Mouse (Mus musculus) limb, embryonic 11.5 days (tissue): Measurements from ENCODE around the gene Ankrd12. TPM values are rescaled to one million over a fixed set of nuclear protein-coding genes. Genes with fewer than 3 reads are reported as not detected.
"Not testable (repeated sequence)": the region's sequence is repeated elsewhere in the genome, so short reads cannot be mapped to it uniquely, and the experiment has no call there.

Experiments
- ATAC-seq: fragments of 200-750 bp; cut with Nextera tagmentation; 2 replicates; pipeline ENCODE4 v1.8.0; 2017; ENCODE audit warnings: low read depth; ENCODE audit not compliant: insufficient number of reproducible peaks, low FRiP score, low TSS enrichment
- DNase-seq: peaks from one replicate; pipeline ENCODE4 v3.0.0-alpha.2; 2015; ENCODE audit warnings: low spot score
- H3K27ac ChIP-seq: fragments of 300-500 bp; sonication (generic); replicated peaks from 2 replicates; pipeline ENCODE4 v1.5.1; 2014; ENCODE audit warnings: low read depth, mild to moderate bottlenecking, low read length
- H3K27me3 ChIP-seq: fragments of 300-500 bp; sonication (generic); 2 replicates; pipeline ENCODE4 v1.6.1; 2014; ENCODE audit warnings: mild to moderate bottlenecking, low read length, mixed read lengths; ENCODE audit not compliant: control insufficient read depth, insufficient read depth
- H3K36me3 ChIP-seq: fragments of 300-500 bp; sonication (generic); 2 replicates; pipeline ENCODE4 v1.6.1; 2014; ENCODE audit warnings: mild to moderate bottlenecking, low read length, moderate library complexity, mixed read lengths; ENCODE audit not compliant: control insufficient read depth, insufficient read depth
- H3K4me1 ChIP-seq: fragments of 300-500 bp; sonication (generic); 2 replicates; pipeline ENCODE4 v1.6.1; 2014; ENCODE audit warnings: low read length, mixed read lengths; ENCODE audit not compliant: control insufficient read depth, insufficient read depth
- H3K4me2 ChIP-seq: fragments of 300-500 bp; sonication (generic); 2 replicates; pipeline ENCODE4 v1.6.1; 2014; ENCODE audit warnings: low read depth, mild to moderate bottlenecking, moderate library complexity; ENCODE audit not compliant: severe bottlenecking
- H3K4me3 ChIP-seq: fragments of 300-500 bp; sonication (generic); 2 replicates; pipeline ENCODE4 v1.5.1; 2014; ENCODE audit warnings: low read depth, low read length
- H3K9ac ChIP-seq: fragments of 300-500 bp; sonication (generic); 2 replicates; pipeline ENCODE4 v1.6.1; 2014; ENCODE audit warnings: mild to moderate bottlenecking, low read length
- H3K9me3 ChIP-seq: fragments of 300-500 bp; sonication (generic); 2 replicates; pipeline ENCODE4 v1.6.1; 2016; ENCODE audit warnings: low read length; ENCODE audit not compliant: control insufficient read depth
- WGBS: fragments of 180-500 bp; shearing (Covaris S2); extraction: QIAGEN DNeasy Blood & Tissue Kit; methylation state at CpG from one replicate; pipeline ENCODE4 v1.1.7; 2014; 5-methylcytosine and 5-hydroxymethylcytosine counted together
- polyA plus RNA-seq: library from polyadenylated mRNA; unstranded; fragments of >200 nt; fragmentation: Nextera tagmentation; extraction: Ambion mirVana; gene quantifications from 2 replicates; pipeline ENCODE4 v1.2.1, GENCODE M21; 2014

The Ankrd12 gene
- polyA plus RNA-seq, 1 experiment from 2014 or later: 21.5 TPM

GRCm38 (mm10) chr17:66043679-66044078 is 33.2 kb downstream of the Ankrd12 start:
- H3K4me1 ChIP-seq, H3K27me3 ChIP-seq, ATAC-seq, H3K4me2 ChIP-seq, H3K36me3 ChIP-seq, H3K9ac ChIP-seq, H3K4me3 ChIP-seq, H3K9me3 ChIP-seq, H3K27ac ChIP-seq, DNase-seq: not testable (repeated sequence)
- WGBS: 85% methylated on average over 4 of the region's 4 CpGs

- H3K9me3 ChIP-seq: no peaks in the 10 kb centered on the region
- no peaks in the 10 kb centered on the region for H3K36me3 ChIP-seq
- ATAC-seq (no peak), DNase-seq (no peak)
- H3K4me3 ChIP-seq: no peak overlapping the region
- H3K27ac ChIP-seq: no peak overlapping the region
- H3K4me1 ChIP-seq: no peaks in the 10 kb centered on the region
- H3K9ac ChIP-seq: no peak overlapping the region
- 73% methylated on average over 5 of the region's 5 CpGs for WGBS
- H3K4me2 ChIP-seq: no peak overlapping the region
- no peaks in the 10 kb centered on the region for H3K27me3 ChIP-seq
Observed at GRCm38 (mm10) chr17:66041020-66041419, 35.9 kb downstream of the Ankrd12 start.

DNA sequence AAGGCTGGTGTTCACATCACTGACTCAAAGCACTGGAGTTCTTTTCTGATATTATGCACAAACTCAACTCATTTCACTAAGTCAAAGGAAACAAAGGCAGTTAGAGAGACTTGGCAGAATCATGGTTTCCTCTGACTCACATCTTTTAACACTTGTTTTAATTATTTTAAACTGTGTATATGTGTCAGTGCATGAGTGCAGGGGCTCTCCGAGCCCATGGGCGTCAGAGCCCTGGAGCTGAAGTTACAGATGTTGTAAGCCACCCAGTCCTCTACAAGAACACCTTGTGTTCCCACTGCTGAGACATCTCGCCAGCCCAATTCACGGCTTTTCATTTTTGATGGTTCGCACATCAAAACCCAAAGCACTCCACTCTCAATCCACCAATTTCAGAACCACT is 43.6 kb downstream of the Ankrd12 start:
- 90% methylated on average over 5 of the region's 5 CpGs for WGBS
- Histone ChIP-seq H3K27ac (no peak overlapping the region), H3K4me2 (no peak overlapping the region), H3K4me3 (no peak overlapping the region), H3K36me3 (no peaks in the 10 kb centered on the region), H3K4me1 (no peaks in the 10 kb centered on the region), H3K9ac (no peak overlapping the region), H3K27me3 (no peaks in the 10 kb centered on the region), H3K9me3 (no peaks in the 10 kb centered on the region)
- DNase-seq: no peak
- ATAC-seq: no peak

GRCm38 (mm10) chr17:66031991-66032390 is 44.9 kb downstream of the Ankrd12 start:
- no peaks in the 10 kb centered on the region for H3K4me1 ChIP-seq
- H3K4me2 ChIP-seq: no peak overlapping the region
- H3K27me3 ChIP-seq: no peaks in the 10 kb centered on the region
- H3K27ac ChIP-seq: no peak overlapping the region
- H3K9ac ChIP-seq: no peak overlapping the region
- DNase-seq (no peak), ATAC-seq (no peak)
- WGBS: 90% methylated on average over 5 of the region's 5 CpGs
- no peaks in the 10 kb centered on the region for H3K9me3 ChIP-seq
- H3K36me3 ChIP-seq: no peaks in the 10 kb centered on the region; the same call in 1 of the 2 replicates
- H3K4me3 ChIP-seq: no peak overlapping the region

DNA sequence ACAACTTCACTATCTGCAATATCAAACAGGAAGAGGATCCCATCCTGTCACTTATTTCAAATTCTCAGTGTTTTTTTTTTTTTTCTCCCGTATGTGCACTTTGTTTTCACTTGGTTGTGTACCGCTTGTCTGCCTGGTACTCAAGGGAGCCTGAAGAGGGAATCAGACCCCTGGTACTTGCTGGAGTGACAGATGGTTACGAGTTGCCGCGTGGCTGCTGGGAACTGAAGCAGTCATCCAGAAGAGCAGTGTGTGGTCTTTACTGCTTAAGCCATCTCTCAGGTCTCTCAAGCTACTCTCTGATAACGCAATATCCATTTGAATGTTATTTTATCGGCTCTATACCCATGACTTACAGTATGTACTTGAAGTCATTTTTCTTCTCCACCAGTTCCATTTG is 52.7 kb downstream of the Ankrd12 start:
- Histone ChIP-seq H3K4me1 (no peaks in the 10 kb centered on the region), H3K9ac (no peak overlapping the region), H3K27me3 (no peaks in the 10 kb centered on the region), H3K4me2 (no peak overlapping the region), H3K36me3 (no peaks in the 10 kb centered on the region; the same call in 1 of the 2 replicates), H3K4me3 (no peak overlapping the region), H3K27ac (no peak overlapping the region), H3K9me3 (no peaks in the 10 kb centered on the region)
- 92% methylated on average over 7 of the region's 7 CpGs for WGBS
- DNase-seq (no peak), ATAC-seq (no peak)

- no peak overlapping the region for H3K4me3 ChIP-seq
- 77% methylated on average over 2 of the region's 2 CpGs for WGBS
- H3K4me2 ChIP-seq: no peak overlapping the region
- no peaks in the 10 kb centered on the region for H3K36me3 ChIP-seq
- no peaks in the 10 kb centered on the region for H3K27me3 ChIP-seq
- no peak for DNase-seq
- H3K4me1 ChIP-seq: no peaks in the 10 kb centered on the region
- no peak overlapping the region for H3K9ac ChIP-seq
- H3K27ac ChIP-seq: no peak overlapping the region
- ATAC-seq: no peak
- no peaks in the 10 kb centered on the region for H3K9me3 ChIP-seq
Observed at GRCm38 (mm10) chr17:66011790-66012189, 65.1 kb downstream of the Ankrd12 start.

- Histone ChIP-seq H3K4me1 (no peaks in the 10 kb centered on the region), H3K36me3 (no peaks in the 10 kb centered on the region), H3K4me2 (no peak overlapping the region), H3K27me3 (no peaks in the 10 kb centered on the region), H3K27ac (no peak overlapping the region), H3K9ac (no peak overlapping the region), H3K9me3 (no peaks in the 10 kb centered on the region), H3K4me3 (no peak overlapping the region)
- 67% methylated on average over 5 of the region's 5 CpGs for WGBS
- ATAC-seq: no peak
- DNase-seq: no peak
Observed at GRCm38 (mm10) chr17:66007892-66008291, 69.0 kb downstream of the Ankrd12 start.

DNA sequence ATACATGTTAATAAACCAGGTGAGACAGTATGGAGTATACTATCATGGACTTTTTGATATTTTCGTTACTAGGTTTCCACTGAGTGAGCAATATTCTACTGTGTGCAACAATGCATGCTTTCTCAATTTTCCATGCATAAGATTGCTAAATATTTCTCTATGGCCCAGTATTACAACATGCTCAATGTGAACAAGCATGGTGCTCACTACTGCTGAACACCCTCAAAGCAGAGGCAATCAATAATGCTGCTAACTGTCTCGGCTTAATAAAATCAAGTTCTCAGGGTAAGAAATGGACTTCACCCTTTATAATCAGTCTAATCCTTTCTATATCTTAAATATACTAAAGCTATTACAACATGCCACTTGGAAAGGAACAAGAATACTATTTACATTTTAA is 69.4 kb downstream of the Ankrd12 start:
- 91% methylated on average over 2 of the region's 2 CpGs for whole genome bisulfite sequencing
- H3K4me3 ChIP-seq: no peak overlapping the region
- H3K4me2 ChIP-seq: no peak overlapping the region
- no peaks in the 10 kb centered on the region for H3K36me3 ChIP-seq
- no peaks in the 10 kb centered on the region for H3K4me1 ChIP-seq
- H3K9ac ChIP-seq: no peak overlapping the region
- no peaks in the 10 kb centered on the region for H3K9me3 ChIP-seq
- ATAC-seq: no peak
- no peaks in the 10 kb centered on the region for H3K27me3 ChIP-seq
- DNase-seq: no peak
- H3K27ac ChIP-seq: no peak overlapping the region

DNA sequence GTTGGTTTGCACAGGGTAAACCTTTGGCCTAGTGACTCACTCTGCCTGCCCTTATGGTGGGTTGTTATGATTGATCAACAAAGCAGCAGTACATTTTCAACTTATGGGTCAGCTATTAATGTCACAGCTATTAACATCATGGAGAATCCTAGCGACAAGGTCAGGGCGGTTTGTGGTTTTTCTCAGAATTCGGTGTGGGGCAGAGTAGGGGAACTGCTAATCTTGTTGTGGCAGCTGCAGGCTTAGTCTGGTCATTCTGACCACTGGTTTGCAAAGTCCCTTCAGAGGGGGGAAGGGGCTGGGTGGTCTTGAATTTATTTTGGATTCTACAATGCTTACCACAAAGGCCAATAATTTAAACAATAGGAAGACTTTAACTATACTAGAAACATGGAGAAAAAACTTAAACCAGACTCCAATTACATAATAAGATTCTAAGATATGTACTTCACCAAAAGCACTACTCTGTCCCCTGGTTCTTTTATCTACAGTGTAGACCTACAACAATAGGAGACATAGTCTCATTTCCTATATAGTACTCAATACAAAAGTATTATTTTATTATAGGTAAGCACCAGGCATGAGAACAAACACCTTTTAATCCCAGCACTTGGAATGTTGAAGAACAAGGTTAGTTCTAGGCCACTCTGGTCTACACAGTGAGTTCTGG is 88.6 kb downstream of the Ankrd12 start:
- DNase-seq (no peak), ATAC-seq (no peak)
- no peaks in the 10 kb centered on the region for H3K27me3 ChIP-seq
- no peaks in the 10 kb centered on the region for H3K4me1 ChIP-seq
- H3K4me3 ChIP-seq: no peak overlapping the region
- H3K4me2 ChIP-seq: no peak overlapping the region
- WGBS: 91% methylated on average over 3 of the region's 3 CpGs
- no peaks in the 10 kb centered on the region for H3K9me3 ChIP-seq
- no peak overlapping the region for H3K9ac ChIP-seq
- H3K27ac ChIP-seq: no peak overlapping the region
- H3K36me3 ChIP-seq: no peaks in the 10 kb centered on the region
